Mouse (Mus musculus): ENCODE results near the gene Olfr30.
"Not testable (repeated sequence)": the region's sequence is repeated elsewhere in the genome, so short reads cannot be mapped to it uniquely, and the experiment has no call there.

The Olfr30 gene

DNA sequence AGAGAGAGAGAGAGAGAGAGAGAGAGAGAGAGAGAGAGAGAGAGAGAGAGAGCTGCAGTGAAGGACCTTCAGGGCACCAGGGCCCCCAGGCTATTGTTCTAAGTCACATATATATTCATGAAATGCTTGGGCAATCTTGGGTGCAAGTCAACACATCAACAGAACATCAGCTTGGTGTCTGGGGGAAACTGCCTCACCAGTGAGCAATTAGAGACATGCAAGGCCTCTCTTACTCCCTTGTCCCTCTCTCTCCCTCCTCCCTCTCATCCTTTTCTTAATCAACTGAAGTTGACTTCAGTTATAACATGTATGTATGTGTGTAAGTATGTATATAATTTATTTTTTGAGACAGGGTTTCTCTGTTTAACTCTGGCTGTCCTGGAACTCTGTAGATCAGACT lies at the start of gene Olfr30:
Olfr30 (minus strand) TSS at position 101 of the 400 bp plus-strand sequence.
- ATAC-seq (ENCODE audit: insufficient number of reproducible peaks, low FRiP score, low TSS enrichment) = no peak

DNA sequence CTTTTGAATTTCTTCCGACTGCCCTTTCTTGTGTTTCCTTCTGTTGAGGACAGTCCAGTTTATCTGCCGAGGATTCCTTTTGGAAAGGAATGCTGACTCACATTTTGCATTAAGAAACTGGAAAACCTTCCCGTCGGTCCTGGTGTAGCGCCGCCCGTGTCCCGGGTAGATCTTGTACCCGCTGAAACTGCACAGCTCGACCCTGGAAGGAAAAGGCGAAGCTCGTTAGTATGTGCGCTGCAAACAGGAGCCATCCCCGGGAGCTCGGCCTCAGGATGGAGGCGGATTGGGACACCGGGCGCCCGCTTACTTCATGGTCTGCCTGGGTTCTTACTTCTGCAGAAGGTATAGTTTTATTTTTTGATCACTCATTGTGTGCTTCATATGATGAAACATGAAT lies 47.0 kb upstream of the Olfr30 start:
- ATAC-seq (ENCODE audit: insufficient number of reproducible peaks, low FRiP score, low TSS enrichment) = not testable (repeated sequence)

DNA sequence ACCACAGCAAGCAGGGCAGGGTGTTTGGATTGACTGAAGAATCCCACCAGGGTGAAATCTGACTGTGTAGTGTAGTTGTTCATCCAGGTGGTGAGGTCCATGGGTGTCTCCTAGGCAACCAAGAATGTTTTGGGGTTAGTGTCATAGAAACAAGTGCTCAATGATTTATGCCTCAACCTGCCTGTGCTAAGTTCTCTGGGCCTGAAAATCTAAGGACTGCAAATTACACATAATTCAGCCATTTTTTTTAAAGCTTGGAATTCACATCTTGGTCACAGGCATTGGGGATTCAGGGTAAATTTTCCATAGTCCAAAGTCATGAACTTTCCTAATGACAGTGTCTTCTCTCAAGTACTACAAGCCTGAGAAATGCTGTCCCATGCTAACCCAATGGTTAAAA lies 40.4 kb upstream of the Olfr30 start, which contains the start of gene Olfr331:
Olfr331 (minus strand) TSS at position 101 of the 400 bp plus-strand sequence.
- not testable (repeated sequence) for ATAC-seq (ENCODE audit: insufficient number of reproducible peaks, low FRiP score, low TSS enrichment)

DNA sequence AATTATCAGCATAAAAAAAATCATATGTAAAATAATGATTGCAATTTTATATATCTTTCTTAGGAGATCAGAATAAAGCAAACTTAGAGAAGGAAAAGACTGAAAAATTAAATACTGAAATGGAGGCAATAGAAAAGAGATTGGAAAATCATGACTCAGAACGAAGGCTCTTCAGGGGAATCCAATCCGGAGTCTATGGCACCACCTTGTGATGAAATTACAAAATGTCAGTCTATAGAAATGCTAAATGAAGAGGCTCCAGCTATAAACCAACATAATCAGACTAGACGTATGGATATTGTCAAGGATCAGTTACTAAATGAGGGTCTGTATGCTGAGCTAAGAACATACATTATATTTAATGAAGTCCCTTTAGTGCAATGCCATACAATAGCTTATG lies 37.2 kb upstream of the Olfr30 start:
- no peak for ATAC-seq (ENCODE audit: insufficient number of reproducible peaks, low FRiP score, low TSS enrichment)

DNA sequence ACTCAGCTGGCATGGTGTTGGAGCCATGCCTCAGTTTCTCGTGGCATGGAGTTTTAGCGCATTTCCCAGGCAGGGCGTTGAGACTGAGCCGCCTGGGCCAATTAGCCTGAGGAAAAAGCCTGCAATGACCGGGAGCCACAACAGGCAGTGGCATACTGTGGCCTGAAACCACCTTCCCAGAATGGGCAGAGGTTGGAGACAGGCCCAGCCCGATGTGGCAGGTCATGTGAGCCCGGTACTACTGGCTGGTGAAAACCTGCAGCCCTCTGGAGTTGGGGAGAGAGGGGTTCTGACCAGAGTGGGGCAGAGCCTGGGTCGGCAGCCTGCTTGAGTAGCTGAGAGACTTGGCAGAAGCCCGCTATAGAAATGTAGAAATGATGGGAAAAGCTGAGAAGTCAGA lies 36.7 kb upstream of the Olfr30 start:
- ATAC-seq (ENCODE audit: insufficient number of reproducible peaks, low FRiP score, low TSS enrichment) = no peak

DNA sequence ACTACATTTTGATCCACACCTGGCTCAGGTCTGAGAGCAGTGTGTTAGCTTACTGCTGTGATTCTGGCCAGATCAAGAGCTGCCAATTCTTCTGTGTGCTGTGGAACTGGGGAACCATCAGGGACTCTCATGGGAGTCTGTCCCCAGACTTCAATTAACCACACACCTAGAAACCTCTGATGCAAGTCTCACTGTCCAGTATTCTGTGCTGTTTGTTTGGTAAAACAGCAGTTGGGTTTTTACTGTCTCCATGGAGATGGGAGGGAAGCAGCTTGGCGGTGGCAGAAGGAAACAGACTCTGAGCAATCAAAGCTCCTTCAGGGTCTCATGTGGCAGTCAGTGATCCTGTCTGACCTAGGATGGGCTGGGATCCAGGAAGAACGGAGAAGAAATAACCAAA lies 30.4 kb upstream of the Olfr30 start, which contains the start of gene Olfr332:
Olfr332 (minus strand) TSS at position 101 of the 400 bp plus-strand sequence.
- no peak for ATAC-seq (ENCODE audit: insufficient number of reproducible peaks, low FRiP score, low TSS enrichment)

DNA sequence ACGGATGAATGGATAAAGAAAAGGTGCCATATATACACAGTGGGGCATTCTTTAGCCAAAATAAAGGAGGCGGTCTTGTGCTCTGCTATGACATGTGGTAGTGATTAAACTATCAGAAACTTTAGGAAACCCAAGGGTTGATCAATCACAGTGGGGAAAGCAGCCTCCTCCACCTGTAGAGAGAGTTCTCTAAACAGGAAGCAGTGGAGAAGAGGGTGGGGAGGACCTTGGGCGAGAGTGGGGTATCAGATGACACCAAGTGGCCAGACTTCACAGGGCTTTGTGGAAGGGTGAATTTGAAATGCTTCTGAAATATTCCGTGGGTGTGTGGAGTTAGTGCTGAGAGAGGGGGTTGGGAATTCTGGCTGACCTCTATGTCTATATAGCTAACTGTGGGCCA lies 8.5 kb downstream of the Olfr30 start:
- ATAC-seq (ENCODE audit: insufficient number of reproducible peaks, low FRiP score, low TSS enrichment) = no peak

DNA sequence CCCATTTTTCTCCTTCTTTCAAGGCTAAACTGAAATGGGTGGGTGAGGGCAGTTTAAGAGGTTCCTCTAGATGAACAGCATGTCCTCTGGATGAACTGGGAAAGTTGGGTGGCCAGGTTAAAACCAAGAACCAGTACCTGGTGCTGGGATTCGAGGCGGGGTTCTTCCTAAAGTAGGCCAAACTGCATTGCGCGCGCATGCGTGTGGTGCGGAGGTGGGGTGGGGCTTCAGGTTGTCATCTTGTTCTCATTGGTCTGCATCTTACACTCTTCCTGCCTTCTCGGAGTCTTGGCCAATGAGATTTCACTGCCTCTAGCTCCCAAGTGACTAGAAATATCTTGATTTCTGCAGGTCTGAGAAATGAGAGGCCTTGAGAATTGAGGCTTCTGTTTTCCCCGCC lies 9.3 kb downstream of the Olfr30 start, which contains the start of gene Lypd9:
Lypd9 (minus strand) TSS at position 165 of the 400 bp plus-strand sequence.
- no peak for ATAC-seq (ENCODE audit: insufficient number of reproducible peaks, low FRiP score, low TSS enrichment)

DNA sequence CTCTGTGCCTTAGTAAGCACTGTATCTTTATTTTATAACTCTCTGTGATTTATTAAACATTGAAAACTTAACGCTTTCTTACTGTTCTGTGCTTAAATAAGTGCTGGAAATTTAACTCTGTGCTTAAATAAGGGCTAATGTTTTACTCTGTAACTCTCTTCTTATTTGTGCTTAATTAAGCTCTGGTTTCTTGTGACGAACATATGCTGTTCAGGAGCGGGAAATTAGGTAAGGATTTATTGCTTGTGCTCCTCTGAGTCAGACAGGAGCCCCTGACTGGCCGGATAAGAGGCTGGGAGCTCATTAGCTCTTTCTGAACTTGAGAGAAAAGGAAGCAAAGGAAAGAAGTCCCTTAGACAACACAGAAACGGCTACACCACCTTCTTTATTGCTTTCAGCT lies 24.2 kb downstream of the Olfr30 start:
- no peak for ATAC-seq (ENCODE audit: insufficient number of reproducible peaks, low FRiP score, low TSS enrichment)

DNA sequence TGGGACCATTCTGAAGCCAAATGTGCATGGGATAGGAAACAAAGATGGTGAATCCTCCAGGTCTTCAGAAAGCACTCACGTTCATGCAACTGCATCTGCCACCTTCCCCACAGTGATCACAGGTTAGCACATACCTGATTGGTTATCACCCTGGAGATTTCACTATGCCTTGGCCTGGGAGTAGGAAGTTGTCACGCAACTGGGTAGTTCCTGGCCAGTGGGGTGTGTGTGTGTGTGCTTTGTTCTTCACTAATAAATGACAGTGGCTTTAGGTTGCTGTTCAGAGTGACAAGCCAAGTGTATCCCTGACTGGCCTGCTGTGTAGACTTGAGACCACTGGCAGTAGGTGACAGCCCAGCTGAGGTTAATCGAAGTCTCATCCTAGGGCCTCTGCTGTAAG lies 29.8 kb downstream of the Olfr30 start, which contains the start of gene Gm12253:
Gm12253 (plus strand) TSS at position 301 of the 400 bp plus-strand sequence.
- no peak for ATAC-seq (ENCODE audit: insufficient number of reproducible peaks, low FRiP score, low TSS enrichment)

DNA sequence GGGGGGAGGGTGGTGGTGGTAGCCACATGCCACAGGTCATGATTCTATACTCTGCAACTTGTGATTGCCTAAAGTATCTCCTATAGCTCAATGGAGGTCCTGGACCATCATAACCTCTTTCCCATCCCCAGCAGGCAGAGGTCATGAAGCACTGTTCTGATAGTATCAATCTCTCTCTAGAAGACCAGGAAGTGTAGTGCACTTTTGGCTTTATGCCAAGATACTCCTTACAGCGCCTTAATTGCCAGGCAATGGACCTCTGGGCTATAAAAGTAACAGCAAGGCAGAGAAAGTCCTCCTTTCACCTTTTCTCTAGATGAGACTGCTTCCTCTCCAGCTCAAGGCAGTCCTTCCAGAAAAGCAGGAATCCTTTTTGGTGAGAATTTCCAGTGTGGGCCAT lies 41.3 kb downstream of the Olfr30 start, which contains the start of gene 1810065E05Rik:
1810065E05Rik (plus strand) TSS at position 297 of the 400 bp plus-strand sequence.
- no peak for ATAC-seq (ENCODE audit: insufficient number of reproducible peaks, low FRiP score, low TSS enrichment)

DNA sequence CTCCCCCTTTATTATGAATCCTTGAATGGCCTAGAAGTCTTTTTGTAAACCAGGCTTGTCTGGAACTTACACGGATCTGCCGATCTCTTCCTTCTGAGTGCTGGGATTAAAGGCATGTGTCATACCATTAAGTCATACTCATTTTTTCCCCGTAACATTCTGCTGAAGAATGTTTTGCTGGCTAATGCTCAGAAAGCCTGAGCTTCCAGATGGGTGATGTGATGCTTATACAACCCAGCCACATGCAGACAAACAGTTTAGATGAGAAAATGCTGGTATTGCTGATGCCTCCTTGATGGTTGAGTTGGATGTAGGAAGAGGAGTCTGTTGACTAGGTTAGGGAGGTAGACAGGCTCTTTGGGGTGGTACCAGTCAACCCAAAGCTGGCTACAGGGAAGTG lies 43.7 kb downstream of the Olfr30 start:
- no peak for ATAC-seq (ENCODE audit: insufficient number of reproducible peaks, low FRiP score, low TSS enrichment)

DNA sequence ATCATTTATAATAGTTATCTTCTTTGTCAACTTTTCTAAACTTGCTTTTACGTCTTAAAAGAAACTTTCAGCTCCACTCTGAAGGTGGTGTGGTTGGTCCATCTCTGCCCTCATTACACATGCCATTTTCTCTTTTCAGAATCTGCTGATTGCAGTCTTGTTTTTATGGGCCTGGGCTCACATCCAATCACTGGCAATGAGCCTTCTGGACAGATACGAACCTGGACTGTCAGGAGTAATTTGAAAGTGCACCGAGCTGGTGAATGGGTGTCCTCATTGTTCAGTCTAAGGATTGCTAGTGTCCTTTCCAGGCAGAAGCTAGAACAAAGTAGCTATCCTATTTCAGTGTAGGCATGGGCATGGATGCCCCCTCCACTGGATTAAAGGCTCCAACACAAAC lies 54.0 kb downstream of the Olfr30 start:
- ATAC-seq (ENCODE audit: insufficient number of reproducible peaks, low FRiP score, low TSS enrichment) = no peak

Data from cerebellum, adult (tissue).